In the genomic region with DNA sequence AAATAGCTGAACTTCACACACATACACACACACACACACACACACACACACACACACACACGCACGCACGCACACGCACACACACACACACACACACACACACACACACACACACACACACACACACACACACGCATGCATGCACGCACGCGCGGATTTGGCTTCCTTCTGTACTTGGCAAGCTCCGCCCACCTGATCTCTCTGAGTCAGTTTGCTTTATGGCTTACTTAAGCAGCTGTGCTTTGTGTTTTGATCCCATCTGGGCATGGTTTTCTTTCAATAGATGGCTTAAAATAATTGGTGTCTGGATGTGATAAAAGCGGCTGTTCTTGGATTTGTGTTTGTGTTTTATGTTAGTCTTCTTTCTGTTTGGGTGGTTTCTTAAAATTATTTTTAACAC, we compare ENCODE assay signal across 7 mouse cellular contexts. TPM values are rescaled to one million over a fixed set of nuclear protein-coding genes. Genes with fewer than 3 reads are reported as not detected.
DNase-seq lines count a peak whose midpoint lies in the region; ATAC-seq and TF ChIP-seq lines count a peak whose summit lies in the region.
"Not testable (repeated sequence)": the region's sequence is repeated elsewhere in the genome, so short reads cannot be mapped to it uniquely, and the experiment has no call there.

No protein-coding gene starts in this region.

- not testable (repeated sequence) for H3K36me3 ChIP-seq in forebrain, embryonic 14.5 days (ENCODE audit: control insufficient read depth, insufficient read depth, low read length); limb, embryonic 11.5 days (ENCODE audit: control insufficient read depth, insufficient read depth, low read length); lung, embryonic 14.5 days (ENCODE audit: insufficient read depth); myocyte (ENCODE audit: control insufficient read depth, insufficient read depth); stomach, postnatal 0 days (ENCODE audit: control insufficient read depth, insufficient read depth, low read length)

- H3K27ac ChIP-seq in forebrain, embryonic 14.5 days (ENCODE audit: low read depth, low read length); limb, embryonic 11.5 days (replicated peaks; ENCODE audit: low read depth, low read length); lung, embryonic 14.5 days (ENCODE audit: low read depth); stomach, postnatal 0 days (replicated peaks): not testable (repeated sequence)

- not testable (repeated sequence) for H3K4me1 ChIP-seq in forebrain, embryonic 14.5 days (ENCODE audit: control insufficient read depth, insufficient read depth, low read length); limb, embryonic 11.5 days (ENCODE audit: control insufficient read depth, insufficient read depth, low read length); lung, embryonic 14.5 days (ENCODE audit: insufficient read depth); stomach, postnatal 0 days (replicated peaks; ENCODE audit: control insufficient read depth, insufficient read depth)

- TF ChIP-seq CTCF in lung, embryonic 14.5 days (IDR thresholded peaks at IDR 0.05; ENCODE audit: low read depth); stomach, postnatal 0 days (IDR thresholded peaks at IDR 0.05; ENCODE audit: low read depth): not testable (repeated sequence)

- H3ac ChIP-seq in myocyte (ENCODE audit: control insufficient read depth, insufficient read length), result not testable (repeated sequence)

- DNase-seq in brain, adult 2 months (ENCODE audit: low read depth, low spot score), result peak; percentile 82
- peak; percentile 20 for DNase-seq in embryo, embryonic 11.5 days (ENCODE audit: low read depth, low spot score)
- DNase-seq in forebrain, embryonic 14.5 days (ENCODE audit: low spot score), result peak; percentile 36
- peak; percentile 61 for DNase-seq in limb, embryonic 11.5 days (ENCODE audit: low spot score)
- peak; percentile 6 for DNase-seq in lung, embryonic 14.5 days
- peak; percentile 21 for DNase-seq in stomach, postnatal 0 days (ENCODE audit: low spot score)

- not testable (repeated sequence) for H3K4me3 ChIP-seq in forebrain, embryonic 14.5 days (ENCODE audit: low read depth, low read length); limb, embryonic 11.5 days (ENCODE audit: low read depth, low read length); lung, embryonic 14.5 days (ENCODE audit: low read depth, low read length); myocyte; stomach, postnatal 0 days (ENCODE audit: low read depth, low read length)

- H3K9me3 ChIP-seq in forebrain, embryonic 14.5 days (replicated peaks; ENCODE audit: control insufficient read depth, low read length); limb, embryonic 11.5 days (ENCODE audit: control insufficient read depth, low read length); lung, embryonic 14.5 days (ENCODE audit: low read depth, low read length); stomach, postnatal 0 days (ENCODE audit: control insufficient read depth, low read length): not testable (repeated sequence)

- not testable (repeated sequence) for H3K79me2 ChIP-seq in myocyte (ENCODE audit: control insufficient read depth, insufficient read depth)

- not testable (repeated sequence) for H3K9ac ChIP-seq in forebrain, embryonic 14.5 days (ENCODE audit: low read length); limb, embryonic 11.5 days (ENCODE audit: low read length); lung, embryonic 14.5 days; stomach, postnatal 0 days (ENCODE audit: low read length)

- not testable (repeated sequence) for TF ChIP-seq EP300 in stomach, postnatal 0 days (optimal IDR thresholded peaks at IDR 0.05)

- not testable (repeated sequence) for ATAC-seq in forebrain, embryonic 14.5 days; limb, embryonic 11.5 days (ENCODE audit: insufficient number of reproducible peaks, low FRiP score, low TSS enrichment, low read depth); lung, embryonic 14.5 days (ENCODE audit: insufficient read depth); stomach, postnatal 0 days (ENCODE audit: low FRiP score, low TSS enrichment)

- H3K27me3 ChIP-seq in forebrain, embryonic 14.5 days (replicated peaks; ENCODE audit: control insufficient read depth, insufficient read depth, low read length); limb, embryonic 11.5 days (ENCODE audit: control insufficient read depth, insufficient read depth, low read length); lung, embryonic 14.5 days (ENCODE audit: insufficient read depth, low read length); myocyte (ENCODE audit: control insufficient read depth, insufficient read depth, insufficient read length); stomach, postnatal 0 days (ENCODE audit: control insufficient read depth, insufficient read depth, low read length): not testable (repeated sequence)

- TF ChIP-seq POLR2A in myocyte (IDR thresholded peaks at IDR 0.05; ENCODE audit: insufficient read length, low read depth), result not testable (repeated sequence)

- not testable (repeated sequence) for H3K4me2 ChIP-seq in forebrain, embryonic 14.5 days (ENCODE audit: low read length); limb, embryonic 11.5 days (ENCODE audit: low read depth, severe bottlenecking); lung, embryonic 14.5 days; stomach, postnatal 0 days (replicated peaks; ENCODE audit: low read depth)
- H3K4me2 ChIP-seq in myocyte (ENCODE audit: low read depth), result peak overlapping the region; percentile 18

- WGBS in forebrain, embryonic 14.5 days, result 62% methylated on average over 10 of the region's 11 CpGs
- 40% methylated on average over 11 of the region's 11 CpGs for WGBS in limb, embryonic 11.5 days
- WGBS in lung, embryonic 14.5 days, result 67% methylated on average over 11 of the region's 11 CpGs
- 62% methylated on average over 10 of the region's 11 CpGs for WGBS in stomach, postnatal 0 days

RNA-seq across cellular contexts. Expression of a gene that starts 29.4 kb away (rescaled TPM):
- 12.1 and 14.0 TPM in 2 replicates for polyA plus RNA-seq in forebrain, embryonic 14.5 days (2014; fragmentation: Nextera tagmentation; extraction: Ambion mirVana)
- 0.15 and 0.33 TPM in 2 replicates for polyA plus RNA-seq in limb, embryonic 11.5 days (2014; fragmentation: Nextera tagmentation; extraction: Ambion mirVana)
- polyA plus RNA-seq in lung, embryonic 14.5 days (2014; fragmentation: Nextera tagmentation; extraction: Ambion mirVana), result 0.16 and 0.26 TPM in 2 replicates
- polyA plus RNA-seq in myocyte (2012; fragmentation: generic; extraction: Trizol), result not detected
- polyA plus RNA-seq in stomach, postnatal 0 days (2015; fragmentation: Nextera tagmentation; extraction: Ambion mirVana), result 0.93 and 1.0 TPM in 2 replicates

Comparison
In these comparisons a context has a peak if more than half of its experiments do, and no peak if none do; other contexts are left out.
1. DNase-seq: peak in every context shown above with its lines; median percentile 82 in brain, adult 2 months; 61 in limb, embryonic 11.5 days; 36 in forebrain, embryonic 14.5 days; 21 in stomach, postnatal 0 days; 20 in embryo, embryonic 11.5 days; 6 in lung, embryonic 14.5 days.